Mouse (Mus musculus) erythroblast, embryonic 14.5 days (primary cell): Measurements from ENCODE around the gene 1700001P01Rik.

Source experiments
- GATA1 ChIP-seq: IDR thresholded peaks from 2 replicates; pipeline ENCODE4 v1.6.1; 2012; ENCODE audit warnings: low read length, inconsistent platforms, mixed read lengths
- TAL1 ChIP-seq: IDR thresholded peaks from 3 replicates; pipeline ENCODE4 v1.6.1; 2012; ENCODE audit warnings: low read length, inconsistent platforms, mixed read lengths

- TF ChIP-seq TAL1 (no peak), GATA1 (no peak)
Measured at GRCm38 (mm10) chr11:97806613-97806964, 30.9 kb upstream of the 1700001P01Rik start.
